In the genomic region with DNA sequence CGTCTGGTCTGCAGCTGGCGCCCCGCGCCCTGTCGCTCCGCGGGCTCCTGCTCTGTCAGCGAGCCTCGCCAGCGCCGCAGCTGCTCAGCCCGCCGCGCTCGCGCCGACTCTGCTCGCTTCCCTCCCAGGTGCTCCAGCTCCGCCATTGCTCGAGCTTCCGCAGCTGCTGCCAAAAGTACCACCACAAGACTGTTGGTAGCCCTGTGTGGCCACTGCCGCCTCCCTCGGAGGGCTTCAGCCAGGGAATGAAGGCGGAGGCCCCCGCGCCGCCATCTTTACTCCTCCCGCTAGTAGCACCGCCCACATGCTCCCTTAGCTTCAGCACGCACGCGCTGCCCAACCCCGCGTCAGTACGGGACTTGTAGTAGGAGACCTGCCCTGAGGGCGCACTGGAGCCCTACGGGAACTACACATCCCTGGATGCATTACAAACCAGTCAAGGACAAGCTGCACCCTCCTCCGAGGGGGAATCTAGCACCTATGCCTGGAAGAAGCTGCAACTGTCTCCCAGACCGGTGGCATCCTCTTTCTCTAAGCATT, we compare ENCODE assay signal across 8 mouse cellular contexts. TPM values are rescaled to one million over a fixed set of nuclear protein-coding genes. Genes with fewer than 3 reads are reported as not detected.
A peak's percentile ranks its signal among the peaks of the same experiment; 100 is the strongest.
DNase-seq lines count a peak whose midpoint lies in the region; ATAC-seq and TF ChIP-seq lines count a peak whose summit lies in the region.

A gene (minus strand): TSS at position 306 of the 540 bp plus-strand sequence.

- H3K9ac ChIP-seq in kidney, embryonic 14.5 days (ENCODE audit: low read depth, low read length): peak within 1 kb of the TSS; percentile 86
- H3K9ac ChIP-seq in limb, embryonic 15.5 days: peak within 1 kb of the TSS; percentile 85

- TF ChIP-seq POLR2A in bone marrow macrophage, adult 2 months (IDR thresholded peaks at IDR 0.05; ENCODE audit: borderline replicate concordance, low read depth, low read length): 0 out of 2 replicates have a peak, but pooled peaks have one; percentile 11
- peak; percentile 91 for TF ChIP-seq POLR2A in embryonic fibroblast, embryonic 13.5 days (IDR thresholded peaks at IDR 0.05; ENCODE audit: low read depth, low read length)

- H3K27ac ChIP-seq in bone marrow macrophage, adult 2 months (ENCODE audit: insufficient read depth, low read depth, low read length): peak within 1 kb of the TSS; percentile 46; the same call in 1 of the 2 replicates
- H3K27ac ChIP-seq in embryonic fibroblast, embryonic 13.5 days (ENCODE audit: insufficient read depth, low read length): peak within 1 kb of the TSS; percentile 32; the same call in 1 of the 2 replicates
- peak within 1 kb of the TSS; percentile 76 for H3K27ac ChIP-seq in kidney, embryonic 14.5 days (ENCODE audit: low read depth, low read length)
- peak within 1 kb of the TSS; percentile 89 for H3K27ac ChIP-seq in limb, embryonic 15.5 days

- H3K4me2 ChIP-seq in kidney, embryonic 14.5 days (replicated peaks; ENCODE audit: low read depth, low read length): peak within 1 kb of the TSS; percentile 72
- peak within 1 kb of the TSS; percentile 71 for H3K4me2 ChIP-seq in limb, embryonic 15.5 days

- peaks cover 6% of the 10 kb centered on the region for H3K4me1 ChIP-seq in bone marrow macrophage, adult 2 months (ENCODE audit: control insufficient read depth, insufficient read depth, low read length)
- H3K4me1 ChIP-seq in embryonic fibroblast, embryonic 13.5 days (ENCODE audit: control insufficient read depth, insufficient read depth, low read length): peaks cover 3% of the 10 kb centered on the region
- H3K4me1 ChIP-seq in kidney, embryonic 14.5 days (ENCODE audit: control insufficient read depth, insufficient read depth, low read length): no peaks in the 10 kb centered on the region
- H3K4me1 ChIP-seq in limb, embryonic 15.5 days: peaks cover 10% of the 10 kb centered on the region

- H3K27me3 ChIP-seq in kidney, embryonic 14.5 days (ENCODE audit: control insufficient read depth, insufficient read depth, low read length): no peaks in the 10 kb centered on the region
- H3K27me3 ChIP-seq in limb, embryonic 15.5 days: no peaks in the 10 kb centered on the region

- no peak for TF ChIP-seq CTCF in bone marrow macrophage, adult 2 months (IDR thresholded peaks at IDR 0.05; ENCODE audit: low read depth, low read length)
- TF ChIP-seq CTCF in embryonic fibroblast, embryonic 13.5 days (IDR thresholded peaks at IDR 0.05; ENCODE audit: borderline replicate concordance, insufficient read depth, low read length): no peak

- WGBS in kidney, embryonic 14.5 days: under 1% methylated on average over 39 of the region's 39 CpGs
- under 1% methylated on average over 39 of the region's 39 CpGs for WGBS in limb, embryonic 15.5 days

- H3K9me3 ChIP-seq in kidney, embryonic 14.5 days (ENCODE audit: control insufficient read depth, low read length): no peaks in the 10 kb centered on the region
- H3K9me3 ChIP-seq in limb, embryonic 15.5 days: no peaks in the 10 kb centered on the region

- no peaks in the 10 kb centered on the region for H3K36me3 ChIP-seq in kidney, embryonic 14.5 days (ENCODE audit: control insufficient read depth, insufficient read depth, low read length)
- H3K36me3 ChIP-seq in limb, embryonic 15.5 days: no peaks in the 10 kb centered on the region

- peak; percentile 96 for DNase-seq in A20 (ENCODE audit: low read depth, low spot score)
- peak; percentile 96 to 97 for DNase-seq in heart, adult 9 months (ENCODE audit: low spot score in 2 of 2)
- peak; percentile 70 to 81 for DNase-seq in monocyte, adult 2 months (ENCODE audit: low read depth in 1 of 2, low spot score in 2 of 2)
- DNase-seq in spleen, postnatal 36 days (ENCODE audit: low spot score in 2 of 2): peak; percentile 89 to 92

- peak; percentile 99 for ATAC-seq in kidney, embryonic 14.5 days (ENCODE audit: low FRiP score, low TSS enrichment)
- peak; percentile 98 for ATAC-seq in limb, embryonic 15.5 days (ENCODE audit: insufficient number of reproducible peaks, low FRiP score, low TSS enrichment, low read depth)

- peak within 1 kb of the TSS; percentile 96 for H3K4me3 ChIP-seq in bone marrow macrophage, adult 2 months (ENCODE audit: insufficient read depth, low read length)
- peak within 1 kb of the TSS; percentile 74 for H3K4me3 ChIP-seq in embryonic fibroblast, embryonic 13.5 days (ENCODE audit: insufficient read depth, low read length)
- H3K4me3 ChIP-seq in kidney, embryonic 14.5 days (ENCODE audit: low read length): peak within 1 kb of the TSS; percentile 64
- H3K4me3 ChIP-seq in limb, embryonic 15.5 days: peak within 1 kb of the TSS; percentile 76

RNA-seq across cellular contexts. Expression of the gene that starts here (rescaled TPM):
- polyA plus RNA-seq in bone marrow macrophage, adult 2 months (2012; ENCODE audit: insufficient read depth, insufficient read length, missing spikeins): 4.6 and 6.9 TPM in 2 replicates
- 20.3 and 21.1 TPM in 2 replicates for polyA plus RNA-seq in embryonic fibroblast, embryonic 13.5 days (2011; ENCODE audit: insufficient read length, low read depth, missing spikeins)
- 4.8 and 7.6 TPM in 2 replicates for polyA plus RNA-seq in kidney, embryonic 14.5 days (2014; fragmentation: Nextera tagmentation; extraction: Ambion mirVana)
- polyA plus RNA-seq in limb, embryonic 15.5 days (2015; fragmentation: Nextera tagmentation; extraction: Ambion mirVana): 7.7 and 8.9 TPM in 2 replicates

Comparison
In these comparisons a context has a peak if more than half of its experiments do, and no peak if none do; other contexts are left out.
1. Peak in every context shown above with its lines: DNase-seq, ATAC-seq, H3K4me3 ChIP-seq and H3K27ac ChIP-seq.
2. H3K27ac ChIP-seq: peak in every context shown above with its lines; median percentile 89 in limb, embryonic 15.5 days; 76 in kidney, embryonic 14.5 days; 46 in bone marrow macrophage, adult 2 months; 32 in embryonic fibroblast, embryonic 13.5 days.